Mouse (Mus musculus): ENCODE results near the gene Sema4c. TPM values are rescaled to one million over a fixed set of nuclear protein-coding genes. Genes with fewer than 3 reads are reported as not detected.

Gene Sema4c
- total and polyA plus RNA-seq, 3 experiments: 0.70 to 3.4 (median 1.5) TPM

- H3K27ac ChIP-seq (ENCODE audit: insufficient read depth, low read depth): peak overlapping the region; percentile 5; the same call in 1 of the 2 replicates
- peak overlapping the region; percentile 60 for H3K9ac ChIP-seq (ENCODE audit: insufficient read depth, low read depth)
- H3K9me3 ChIP-seq (replicated peaks; ENCODE audit: low read length): no peaks in the 10 kb centered on the region
- dilution Hi-C loops (cut with MboI; ENCODE audit: extremely low pct_ligation_motif_present, extremely low pct_unique_long_range_greater_than_20kb, low sequenced_read_pairs): no loop called here
- in situ Hi-C loops (cut with MboI; ENCODE audit: low pct_ligation_motif_present, low pct_unique_long_range_greater_than_20kb, low sequenced_read_pairs): loop anchor here (5.0 kb wide), 1 partner anchor 75 kb away; no protein-coding TSS in a partner anchor
- H3K4me2 ChIP-seq (ENCODE audit: insufficient read depth, low read depth, poor library complexity, severe bottlenecking): peak overlapping the region; percentile 97
- DNase-seq (ENCODE audit: extremely low read depth): peak; percentile 77
- no peaks in the 10 kb centered on the region for H3K79me2 ChIP-seq (replicated peaks; ENCODE audit: control insufficient read depth, extremely low read depth, insufficient read depth, poor library complexity, severe bottlenecking)
- H3K36me3 ChIP-seq (replicated peaks in 1 of 2; ENCODE audit: control insufficient read depth in 1 of 2, insufficient read depth in 1 of 2, low read length in 1 of 2): peaks cover 12 to 18% of the 10 kb centered on the region in 2 experiments
- H3K4me3 ChIP-seq (replicated peaks in 1 of 3; ENCODE audit: low read depth in 2 of 3, low read length in 2 of 3, poor library complexity in 1 of 3): peak overlapping the region; percentile 58 to 77 (median 71)
- H3K27me3 ChIP-seq (replicated peaks): peaks cover 38% of the 10 kb centered on the region
- H3K4me1 ChIP-seq (ENCODE audit: control insufficient read depth in 1 of 2, insufficient read depth in 2 of 2): peaks cover 14 to 50% of the 10 kb centered on the region in 2 experiments
- no peak for TF ChIP-seq ZKSCAN1 (IDR thresholded peaks at IDR 0.05; ENCODE audit: borderline replicate concordance, low read depth, low read length)
- no peak for TF ChIP-seq POLR2AphosphoS2 (IDR thresholded peaks at IDR 0.05; ENCODE audit: low read depth, low read length)
- TF ChIP-seq USF2 (conservative IDR thresholded peaks at IDR 0.05; ENCODE audit: low read depth, low read length): no peak
- no peak for TF ChIP-seq USF1 (IDR thresholded peaks at IDR 0.05; ENCODE audit: low read depth, low read length)
- TF ChIP-seq ETS1 (conservative IDR thresholded peaks at IDR 0.05; ENCODE audit: low read depth, low read length): peak; percentile 39
- peak; percentile 54; the same call in 1 of the 2 replicates for TF ChIP-seq MEF2A (IDR thresholded peaks at IDR 0.05; ENCODE audit: borderline replicate concordance, low read depth, low read length)
- 0 out of 2 replicates have a peak, but pooled peaks have one; percentile 27 for TF ChIP-seq RCOR1 (conservative IDR thresholded peaks at IDR 0.05; ENCODE audit: low read depth, low read length)
- 0 out of 2 replicates have a peak, but pooled peaks have one; percentile 49 for TF ChIP-seq CHD1 (IDR thresholded peaks at IDR 0.05; ENCODE audit: low read depth, low read length)
- TF ChIP-seq JUN (IDR thresholded peaks at IDR 0.05; ENCODE audit: insufficient read depth, low read depth, low read length): no peak
- TF ChIP-seq ELF1 (IDR thresholded peaks at IDR 0.05; ENCODE audit: low read depth, low read length): peak; percentile 47
- peak; percentile 86 for TF ChIP-seq MAX (IDR thresholded peaks at IDR 0.05; ENCODE audit: low read length)
- peak; percentile 57 for TF ChIP-seq HCFC1 (IDR thresholded peaks at IDR 0.05; ENCODE audit: low read depth, low read length)
- TF ChIP-seq POLR2A (IDR thresholded peaks at IDR 0.05; ENCODE audit: low read depth, low read length): no peak; the same call in 1 of the 2 replicates
- TF ChIP-seq E2F4 (IDR thresholded peaks at IDR 0.05; ENCODE audit: insufficient replicate concordance, low read depth, low read length): peak; percentile 55; the same call in 1 of the 2 replicates
- TF ChIP-seq MXI1 (IDR thresholded peaks at IDR 0.05; ENCODE audit: low read depth, low read length): peak; percentile 80
- 0 out of 2 replicates have a peak, but pooled peaks have one; percentile 35 for TF ChIP-seq BHLHE40 (IDR thresholded peaks at IDR 0.05; ENCODE audit: low read depth, low read length)
- peak; percentile 51; the same call in 1 of the 2 replicates for TF ChIP-seq MYC (IDR thresholded peaks at IDR 0.05; ENCODE audit: low read depth, low read length)
- 0 out of 2 replicates have a peak, but pooled peaks have one; percentile 44 for TF ChIP-seq KAT2A (IDR thresholded peaks at IDR 0.05; ENCODE audit: insufficient replicate concordance, low read length)
- TF ChIP-seq SIN3A (IDR thresholded peaks at IDR 0.05; ENCODE audit: low read length): no peak; the same call in none of the 2 replicates
- TF ChIP-seq TCF12 (IDR thresholded peaks at IDR 0.05; ENCODE audit: low read depth, low read length): peak; percentile 43; the same call in 1 of the 2 replicates
- TF ChIP-seq ZMIZ1 (IDR thresholded peaks at IDR 0.05; ENCODE audit: low read depth, low read length): peak; percentile 33; the same call in 1 of the 2 replicates
- TF ChIP-seq JUND (conservative IDR thresholded peaks at IDR 0.05; ENCODE audit: low read depth, low read length): no peak
- TF ChIP-seq UBTF (IDR thresholded peaks at IDR 0.05; ENCODE audit: low read depth, low read length): no peak
- TF ChIP-seq PAX5 (IDR thresholded peaks at IDR 0.05; ENCODE audit: low read length): no peak
- TF ChIP-seq MAFK (IDR thresholded peaks at IDR 0.05; ENCODE audit: insufficient replicate concordance, low read length): no peak
- no peak for TF ChIP-seq NRF1 (IDR thresholded peaks at IDR 0.05; ENCODE audit: low read depth, low read length)
- TF ChIP-seq EP300 (IDR thresholded peaks at IDR 0.05; ENCODE audit: low read length): peak; percentile 33; the same call in 1 of the 2 replicates
- peak in 1 of 2 experiments; percentile 76; a peak in 2 of 4 replicates for TF ChIP-seq CTCF (conservative IDR thresholded peaks at IDR 0.05 in 1 of 2, IDR thresholded peaks at IDR 0.05 in 1 of 2; ENCODE audit: low read depth in 2 of 2, low read length in 2 of 2)
- TF ChIP-seq CHD2 (IDR thresholded peaks at IDR 0.05; ENCODE audit: low read length): peak; percentile 91
- peak; percentile 90 for TF ChIP-seq MAZ (IDR thresholded peaks at IDR 0.05; ENCODE audit: low read depth, low read length)
- TF ChIP-seq GABPA (IDR thresholded peaks at IDR 0.05; ENCODE audit: insufficient replicate concordance, low read depth, low read length): no peak
- peak; percentile 71; the same call in 1 of the 2 replicates for TF ChIP-seq IRF4 (IDR thresholded peaks at IDR 0.05; ENCODE audit: low read depth, low read length)
- TF ChIP-seq SMC3 (IDR thresholded peaks at IDR 0.05; ENCODE audit: low read depth, low read length): peak; percentile 38
- no peak for TF ChIP-seq TBP (conservative IDR thresholded peaks at IDR 0.05; ENCODE audit: low read depth, low read length)
- TF ChIP-seq RAD21 (IDR thresholded peaks at IDR 0.05; ENCODE audit: low read depth, low read length): peak; percentile 24
- TF ChIP-seq NELFE (IDR thresholded peaks at IDR 0.05; ENCODE audit: low read depth, low read length): peak; percentile 60
- no peak for TF ChIP-seq ZNF384 (IDR thresholded peaks at IDR 0.05; ENCODE audit: low read depth, low read length)
These were observed 1.3 kb downstream of the Sema4c start for GRCm38 (mm10) chr1:36556553-36557456.

All from CH12.LX (cell line).